Mouse (Mus musculus) thymus, adult 18-20 months (tissue): ENCODE results near the gene Gm17268.

Experiments used
- DNase-seq, 2 experiments: peaks; one replicate each; pipeline ENCODE4 v3.0.0; 2022; ENCODE audit warnings: mixed read lengths in 2 of 2

Gm17268 gene

GRCm38 (mm10) chr11:82038535-82038934 is at the start of gene Gm17268:
Gene Gm17268 (minus strand): TSS chr11:82038562.
- DNase-seq: no peak

GRCm38 (mm10) chr11:82084360-82084759 is 46.0 kb upstream of the Gm17268 start:
- no peak for DNase-seq

- no peak for DNase-seq
These were observed 42.5 kb upstream of the Gm17268 start for GRCm38 (mm10) chr11:82080865-82081264.

- no peak for DNase-seq
These were observed 39.9 kb upstream of the Gm17268 start for GRCm38 (mm10) chr11:82078136-82078730.

GRCm38 (mm10) chr11:82077031-82077430 is 38.7 kb upstream of the Gm17268 start:
- DNase-seq: no peak

- no peak for DNase-seq
These were observed 35.3 kb upstream of the Gm17268 start for GRCm38 (mm10) chr11:82073686-82074085.

- DNase-seq: no peak
These were observed 34.6 kb upstream of the Gm17268 start for GRCm38 (mm10) chr11:82072984-82073383.

- DNase-seq: no peak
These were observed 34.0 kb upstream of the Gm17268 start for GRCm38 (mm10) chr11:82072374-82072773.

- no peak for DNase-seq
These were observed 32.7 kb upstream of the Gm17268 start for GRCm38 (mm10) chr11:82071076-82071475.

GRCm38 (mm10) chr11:82066953-82067571 is 28.7 kb upstream of the Gm17268 start:
- no peak for DNase-seq

- DNase-seq: no peak
These were observed 25.1 kb upstream of the Gm17268 start for GRCm38 (mm10) chr11:82063454-82063853.

GRCm38 (mm10) chr11:82062226-82062625 is 23.9 kb upstream of the Gm17268 start:
- no peak for DNase-seq

GRCm38 (mm10) chr11:82057646-82058045 is 19.3 kb upstream of the Gm17268 start, which contains the start of gene Ccl11:
Gene Ccl11 (plus strand): TSS chr11:82057823.
- DNase-seq: no peak

- DNase-seq: no peak
These were observed 15.5 kb upstream of the Gm17268 start for GRCm38 (mm10) chr11:82053849-82054248.

- peak; percentile 7 to 11 for DNase-seq
These were observed 9.5 kb upstream of the Gm17268 start for GRCm38 (mm10) chr11:82047746-82048415.

GRCm38 (mm10) chr11:82045471-82045870 is 7.1 kb upstream of the Gm17268 start, which contains the start of gene Ccl7:
Gene Ccl7 (plus strand): TSS chr11:82045712.
- DNase-seq: no peak

GRCm38 (mm10) chr11:82041671-82042080 is 3.3 kb upstream of the Gm17268 start:
- no peak for DNase-seq

GRCm38 (mm10) chr11:82039132-82039660 is 834 bp upstream of the Gm17268 start:
- no peak for DNase-seq

GRCm38 (mm10) chr11:82035857-82036256 is 2.5 kb downstream of the Gm17268 start:
- no peak for DNase-seq

- peak in 1 of 2 experiments; percentile 7 for DNase-seq
These were observed 3.0 kb downstream of the Gm17268 start, which contains the start of gene Ccl2 for GRCm38 (mm10) chr11:82035356-82035755. Gene Ccl2 (plus strand): TSS chr11:82035571.

GRCm38 (mm10) chr11:82034446-82034845 is 3.9 kb downstream of the Gm17268 start:
- no peak for DNase-seq

- no peak for DNase-seq
These were observed 5.6 kb downstream of the Gm17268 start for GRCm38 (mm10) chr11:82032678-82033344.

GRCm38 (mm10) chr11:82032136-82032535 is 6.2 kb downstream of the Gm17268 start:
- no peak for DNase-seq
